Mouse (Mus musculus): ENCODE measurements at regions not wholly inside any gene's neighbourhood (a gene's known extent, or its start where the extent isn't known, plus 50 kb on each side); places are given as distances from the start of the nearest gene placed in this dataset.

DNA sequence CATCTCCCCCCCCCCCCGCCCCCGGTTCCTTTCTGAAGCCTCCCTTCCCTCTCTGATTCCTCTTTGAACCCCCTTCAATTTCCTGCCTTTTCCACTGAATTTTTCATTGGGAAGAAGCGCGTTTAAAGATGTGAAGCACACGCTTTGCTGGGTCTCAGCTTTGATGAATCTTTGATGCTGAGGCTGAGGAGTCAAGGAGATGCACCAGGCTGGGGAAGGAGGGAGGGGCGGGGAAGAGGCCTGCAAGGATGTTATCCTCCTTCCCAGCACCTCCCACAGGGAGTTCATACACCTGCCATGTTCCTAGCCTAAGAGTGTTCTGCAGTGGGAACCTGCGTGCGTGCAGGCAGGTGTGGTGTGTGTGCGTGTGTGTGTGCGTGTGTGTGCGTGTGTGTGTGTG is 205.9 kb downstream of the Uaca start:
- no peak for TF ChIP-seq CTCF (IDR thresholded peaks at IDR 0.05; ENCODE audit: low read depth, low read length)
- no peak for TF ChIP-seq POLR2A (IDR thresholded peaks at IDR 0.05; ENCODE audit: borderline replicate concordance, low read depth, low read length)

Data from bone marrow macrophage, adult 2 months (primary cell).